Mouse (Mus musculus): ENCODE results near the gene Amtn. TPM values are rescaled to one million over a fixed set of nuclear protein-coding genes. Genes with fewer than 3 reads are reported as not detected.

Gene Amtn
- polyA plus RNA-seq, 1 experiment from 2014 or later, result not detected

GRCm38 (mm10) chr5:88426753-88427152, 50.8 kb downstream of the Amtn start:
- Histone ChIP-seq H3K27me3 (no peaks in the 10 kb centered on the region), H3K4me1 (no peaks in the 10 kb centered on the region), H3K27ac (replicated peaks) (no peak overlapping the region), H3K4me2 (replicated peaks) (no peak overlapping the region), H3K4me3 (replicated peaks) (no peak overlapping the region), H3K36me3 (no peaks in the 10 kb centered on the region), H3K9me3 (replicated peaks) (no peaks in the 10 kb centered on the region), H3K9ac (no peak overlapping the region)
- peak; percentile 80 for ATAC-seq (ENCODE audit: insufficient number of reproducible peaks, low FRiP score, low TSS enrichment, low read depth)
- 48% methylated on average over 1 of the region's 1 CpGs for WGBS

Other genes with a start within 250 kb of the Amtn start
- not detected in 2 replicates for gene Gm11115, start 222.0 kb upstream of the Amtn start, polyA plus RNA-seq (2015; fragmentation: Nextera tagmentation; extraction: Ambion mirVana)
- gene Gm7714, start 107.2 kb upstream of the Amtn start, polyA plus RNA-seq (2015; fragmentation: Nextera tagmentation; extraction: Ambion mirVana), result not detected in 2 replicates
- gene Prol1, start 58.8 kb upstream of the Amtn start, polyA plus RNA-seq (2015; fragmentation: Nextera tagmentation; extraction: Ambion mirVana), result not detected in 2 replicates
- gene Ambn, start 79.9 kb downstream of the Amtn start, polyA plus RNA-seq (2015; fragmentation: Nextera tagmentation; extraction: Ambion mirVana), result 6.1 and 6.9 TPM in 2 replicates
- 0.05 TPM in 1 of 2 replicates, not detected in the other for gene Enam, start 111.9 kb downstream of the Amtn start, polyA plus RNA-seq (2015; fragmentation: Nextera tagmentation; extraction: Ambion mirVana)
- gene Jchain, start 151.8 kb downstream of the Amtn start, polyA plus RNA-seq (2015; fragmentation: Nextera tagmentation; extraction: Ambion mirVana), result 0.15 and 0.20 TPM in 2 replicates
- 68.3 and 72.3 TPM in 2 replicates for gene Utp3, start 178.4 kb downstream of the Amtn start, polyA plus RNA-seq (2015; fragmentation: Nextera tagmentation; extraction: Ambion mirVana)
- gene Rufy3, start 188.9 kb downstream of the Amtn start, polyA plus RNA-seq (2015; fragmentation: Nextera tagmentation; extraction: Ambion mirVana), result 14.9 and 17.3 TPM in 2 replicates